Mouse (Mus musculus): ENCODE measurements around the gene Gm43517. TPM values are rescaled to one million over a fixed set of nuclear protein-coding genes. Genes with fewer than 3 reads are reported as not detected.

Gm43517 gene
- polyA plus RNA-seq, 1 experiment from 2014 or later, result 1.9 TPM

DNA sequence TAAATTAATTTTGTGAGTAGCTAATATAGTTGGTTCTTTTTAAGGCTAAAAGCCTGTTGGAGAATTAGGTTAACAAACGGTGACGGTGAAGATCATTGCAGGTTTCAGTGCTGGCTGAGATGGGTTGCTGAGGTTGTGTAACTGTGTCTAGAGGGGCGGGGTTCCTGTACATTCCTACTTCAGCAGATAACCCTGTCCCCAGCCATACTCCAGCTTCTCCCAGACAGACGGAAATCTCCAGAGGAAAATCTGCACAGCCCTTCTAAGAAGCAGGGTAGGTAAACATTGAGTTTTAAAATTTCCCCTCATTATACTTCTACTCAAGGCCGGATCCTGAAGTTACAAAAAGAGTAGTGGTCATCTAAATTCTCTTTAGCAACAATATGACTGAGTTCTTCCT lies 4.7 kb downstream of the Gm43517 start:
- peak overlapping the region; percentile 60 for H3K4me3 ChIP-seq (replicated peaks)
- WGBS, result 0% methylated on average over 5 of the region's 5 CpGs
- ATAC-seq (ENCODE audit: low FRiP score), result no peak
- peaks cover 9% of the 10 kb centered on the region; the same call in 1 of the 2 replicates for H3K36me3 ChIP-seq (replicated peaks)
- H3K27ac ChIP-seq, result peak overlapping the region; percentile 98
- H3K9me3 ChIP-seq, result no peaks in the 10 kb centered on the region
- H3K4me1 ChIP-seq, result no peaks in the 10 kb centered on the region; the same call in 1 of the 2 replicates
- H3K27me3 ChIP-seq, result peaks cover 20% of the 10 kb centered on the region; the same call in 1 of the 2 replicates
- H3K9ac ChIP-seq, result peak overlapping the region; percentile 96
- H3K4me2 ChIP-seq, result peak overlapping the region; percentile 60

DNA sequence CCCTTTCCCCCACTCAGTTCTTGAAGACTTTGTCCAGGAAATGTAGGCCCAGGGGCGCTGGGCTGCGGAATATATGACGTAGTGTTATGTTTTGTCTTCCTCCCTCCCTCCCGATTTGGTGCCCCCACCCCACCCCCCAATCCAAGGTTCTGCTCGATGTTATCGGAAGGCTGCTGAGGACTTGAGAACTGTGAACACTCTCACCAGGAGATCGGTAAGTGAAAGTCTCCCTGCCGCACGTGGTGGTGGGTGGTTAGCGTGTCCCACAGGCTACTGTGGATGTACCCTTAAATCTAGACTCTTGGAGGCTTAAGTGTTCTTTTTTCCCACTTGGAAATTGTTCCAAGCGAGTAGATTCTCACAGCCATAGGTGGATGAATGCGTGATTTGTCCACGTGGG lies 5.3 kb downstream of the Gm43517 start:
- peak overlapping the region; percentile 98 for H3K27ac ChIP-seq
- H3K36me3 ChIP-seq (replicated peaks), result peaks cover 6% of the 10 kb centered on the region; the same call in 1 of the 2 replicates
- under 1% methylated on average over 13 of the region's 13 CpGs for WGBS
- peak; percentile 34 for ATAC-seq (ENCODE audit: low FRiP score)
- H3K27me3 ChIP-seq, result peaks cover 18% of the 10 kb centered on the region; the same call in 1 of the 2 replicates
- H3K9ac ChIP-seq, result peak overlapping the region; percentile 96
- H3K4me2 ChIP-seq, result peak overlapping the region; percentile 60
- H3K9me3 ChIP-seq, result no peaks in the 10 kb centered on the region
- H3K4me1 ChIP-seq, result no peaks in the 10 kb centered on the region
- peak overlapping the region; percentile 60 for H3K4me3 ChIP-seq (replicated peaks)

DNA sequence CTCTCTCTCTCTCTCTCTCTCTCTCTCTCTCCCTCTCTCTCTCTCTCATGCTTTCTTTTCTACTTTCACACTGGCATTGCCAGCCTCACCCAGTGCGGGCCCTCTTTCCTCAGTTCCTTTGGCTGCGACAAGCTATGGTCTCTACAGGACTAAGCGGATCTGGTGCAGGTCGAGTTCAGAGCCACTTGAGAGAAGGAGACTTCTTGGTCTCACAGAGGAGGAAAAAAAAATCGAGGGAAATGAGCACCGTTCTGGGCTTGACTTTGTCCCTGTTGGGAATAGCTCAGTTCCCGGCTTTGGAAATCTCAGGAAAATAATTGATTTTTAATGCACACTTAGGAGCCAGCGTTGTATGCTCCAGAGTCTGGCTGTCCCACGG lies 5.9 kb downstream of the Gm43517 start:
- no peaks in the 10 kb centered on the region for H3K4me1 ChIP-seq
- peak overlapping the region; percentile 60 for H3K4me2 ChIP-seq
- peak overlapping the region; percentile 98 for H3K27ac ChIP-seq
- H3K36me3 ChIP-seq (replicated peaks), result no peaks in the 10 kb centered on the region
- 0 out of 2 replicates have a peak, but pooled peaks have one; percentile 19 for ATAC-seq (ENCODE audit: low FRiP score)
- H3K9me3 ChIP-seq, result no peaks in the 10 kb centered on the region
- peak overlapping the region; percentile 96 for H3K9ac ChIP-seq
- WGBS, result 0% methylated on average over 9 of the region's 9 CpGs
- H3K27me3 ChIP-seq, result peaks cover 13% of the 10 kb centered on the region; the same call in 1 of the 2 replicates
- H3K4me3 ChIP-seq (replicated peaks), result peak overlapping the region; percentile 60

GRCm38 (mm10) chr12:49391305-49392040 lies 6.5 kb downstream of the Gm43517 start:
- Histone ChIP-seq H3K27ac (peak overlapping the region; percentile 98), H3K4me2 (peak overlapping the region; percentile 60), H3K36me3 (replicated peaks) (no peaks in the 10 kb centered on the region), H3K4me3 (replicated peaks) (peak overlapping the region; percentile 60), H3K27me3 (peaks cover 13% of the 10 kb centered on the region; the same call in 1 of the 2 replicates), H3K9ac (peak overlapping the region; percentile 96), H3K4me1 (no peaks in the 10 kb centered on the region), H3K9me3 (no peaks in the 10 kb centered on the region)
- peak; percentile 82 for ATAC-seq (ENCODE audit: low FRiP score)
- WGBS, result under 1% methylated on average over 42 of the region's 42 CpGs

DNA sequence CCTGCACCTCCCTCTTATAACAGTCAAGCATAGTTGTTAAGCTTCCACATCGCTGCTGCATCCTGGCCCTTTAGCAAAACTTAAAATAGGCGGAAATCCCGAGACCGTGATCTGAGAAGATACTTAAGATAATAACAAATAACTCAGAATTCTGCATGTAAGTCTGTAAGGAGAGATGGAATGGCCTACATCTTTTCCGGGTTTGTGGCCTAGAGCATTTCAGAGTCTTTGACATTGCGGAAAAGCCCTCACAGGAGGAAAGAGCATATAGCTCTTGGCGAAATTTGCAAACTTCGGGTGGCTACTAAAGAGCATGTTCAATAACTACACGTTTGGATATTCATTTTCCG lies 7.0 kb downstream of the Gm43517 start:
- Histone ChIP-seq H3K4me2 (peak overlapping the region; percentile 60), H3K9me3 (no peaks in the 10 kb centered on the region), H3K27ac (peak overlapping the region; percentile 98), H3K4me1 (no peaks in the 10 kb centered on the region), H3K36me3 (replicated peaks) (no peaks in the 10 kb centered on the region), H3K9ac (peak overlapping the region; percentile 96), H3K4me3 (replicated peaks) (peak overlapping the region; percentile 60), H3K27me3 (peaks cover 13% of the 10 kb centered on the region; the same call in 1 of the 2 replicates)
- no peak for ATAC-seq (ENCODE audit: low FRiP score)
- WGBS, result under 1% methylated on average over 10 of the region's 10 CpGs

DNA sequence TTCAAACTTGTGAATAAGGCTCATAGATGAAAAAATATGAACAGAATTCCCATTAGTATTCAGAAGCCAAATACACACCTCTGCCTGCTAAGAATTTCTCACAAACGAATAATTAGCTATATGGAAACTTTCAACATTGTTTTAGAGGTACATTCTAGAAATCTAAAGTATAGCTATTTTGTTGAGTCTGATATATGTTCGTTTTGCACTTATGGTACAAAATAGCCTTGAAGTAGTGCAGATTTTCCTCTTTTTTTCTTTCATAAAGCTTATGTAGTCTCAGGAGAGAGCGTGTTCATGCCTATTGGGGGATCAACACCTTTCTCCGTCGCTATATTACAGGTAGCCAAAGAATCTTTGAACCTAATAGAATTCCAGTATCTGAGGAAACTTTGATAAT lies 7.9 kb downstream of the Gm43517 start:
- WGBS, result 3% methylated on average over 5 of the region's 5 CpGs
- peak overlapping the region; percentile 98 for H3K27ac ChIP-seq
- ATAC-seq (ENCODE audit: low FRiP score), result no peak
- peak overlapping the region; percentile 96 for H3K9ac ChIP-seq
- peaks cover 20% of the 10 kb centered on the region for H3K27me3 ChIP-seq
- H3K4me2 ChIP-seq, result peak overlapping the region; percentile 60
- no peaks in the 10 kb centered on the region for H3K36me3 ChIP-seq (replicated peaks)
- no peaks in the 10 kb centered on the region for H3K9me3 ChIP-seq
- peak overlapping the region; percentile 60 for H3K4me3 ChIP-seq (replicated peaks)
- H3K4me1 ChIP-seq, result no peaks in the 10 kb centered on the region

- WGBS, result 5% methylated on average over 3 of the region's 3 CpGs
- Histone ChIP-seq H3K9ac (peak overlapping the region; percentile 70), H3K27me3 (peaks cover 23% of the 10 kb centered on the region), H3K4me3 (replicated peaks) (peak overlapping the region; percentile 42), H3K36me3 (replicated peaks) (no peaks in the 10 kb centered on the region), H3K9me3 (no peaks in the 10 kb centered on the region), H3K27ac (peak overlapping the region; percentile 82), H3K4me2 (peak overlapping the region; percentile 58), H3K4me1 (no peaks in the 10 kb centered on the region)
- no peak for ATAC-seq (ENCODE audit: low FRiP score)
Observed at GRCm38 (mm10) chr12:49393639-49394038, 8.7 kb downstream of the Gm43517 start.

- Histone ChIP-seq H3K9ac (peak overlapping the region; percentile 78), H3K27ac (peak overlapping the region; percentile 92), H3K9me3 (no peaks in the 10 kb centered on the region), H3K36me3 (replicated peaks) (no peaks in the 10 kb centered on the region), H3K4me2 (peak overlapping the region; percentile 58), H3K27me3 (peaks cover 23% of the 10 kb centered on the region), H3K4me1 (no peaks in the 10 kb centered on the region), H3K4me3 (replicated peaks) (peak overlapping the region; percentile 42)
- WGBS, result 0% methylated on average over 1 of the region's 1 CpGs
- no peak for ATAC-seq (ENCODE audit: low FRiP score)
Observed at GRCm38 (mm10) chr12:49394181-49394580, 9.2 kb downstream of the Gm43517 start.

GRCm38 (mm10) chr12:49394836-49395235 lies 9.9 kb downstream of the Gm43517 start:
- Histone ChIP-seq H3K9me3 (no peaks in the 10 kb centered on the region), H3K4me2 (peak overlapping the region; percentile 58), H3K9ac (peak overlapping the region; percentile 78), H3K4me3 (replicated peaks) (peak overlapping the region; percentile 42), H3K27ac (peak overlapping the region; percentile 92), H3K27me3 (peaks cover 25% of the 10 kb centered on the region), H3K36me3 (replicated peaks) (no peaks in the 10 kb centered on the region), H3K4me1 (no peaks in the 10 kb centered on the region)
- under 1% methylated on average over 17 of the region's 17 CpGs for WGBS
- ATAC-seq (ENCODE audit: low FRiP score), result peak; percentile 21; the same call in 1 of the 2 replicates

DNA sequence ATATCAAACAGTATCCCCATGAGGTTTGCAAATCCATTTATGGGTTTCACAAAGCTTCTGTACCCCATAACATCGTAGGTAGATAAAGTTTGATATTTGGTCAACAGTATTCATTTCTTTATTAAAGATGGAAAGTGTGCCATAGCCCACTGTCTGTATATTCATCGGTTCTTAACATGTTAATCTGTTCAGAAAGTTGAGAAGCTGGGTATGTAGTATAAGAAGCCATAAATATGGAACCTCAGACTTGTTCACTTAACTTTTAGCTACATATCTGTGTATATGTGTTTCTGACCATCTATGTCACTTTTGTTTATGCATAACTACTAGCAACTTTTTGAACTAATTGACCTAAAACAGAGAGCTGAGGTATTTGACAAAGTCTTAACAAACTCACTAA lies 11.0 kb downstream of the Gm43517 start:
- no peak for ATAC-seq (ENCODE audit: low FRiP score)
- H3K4me2 ChIP-seq, result peak overlapping the region; percentile 44
- peak overlapping the region; percentile 17 for H3K4me3 ChIP-seq (replicated peaks)
- H3K36me3 ChIP-seq (replicated peaks), result no peaks in the 10 kb centered on the region
- WGBS, result 8% methylated on average over 2 of the region's 2 CpGs
- H3K4me1 ChIP-seq, result peaks cover 2% of the 10 kb centered on the region
- no peaks in the 10 kb centered on the region for H3K9me3 ChIP-seq
- H3K27me3 ChIP-seq, result peaks cover 21% of the 10 kb centered on the region
- no peak overlapping the region for H3K27ac ChIP-seq
- H3K9ac ChIP-seq, result no peak overlapping the region

- no peaks in the 10 kb centered on the region for H3K9me3 ChIP-seq
- ATAC-seq (ENCODE audit: low FRiP score), result no peak
- H3K27me3 ChIP-seq, result peaks cover 21% of the 10 kb centered on the region
- no peak overlapping the region for H3K4me3 ChIP-seq (replicated peaks)
- peak overlapping the region; percentile 62 for H3K27ac ChIP-seq
- peak overlapping the region; percentile 39; the same call in 1 of the 2 replicates for H3K9ac ChIP-seq
- WGBS, result 38% methylated on average over 1 of the region's 1 CpGs
- H3K36me3 ChIP-seq (replicated peaks), result no peaks in the 10 kb centered on the region
- peak overlapping the region; percentile 34 for H3K4me2 ChIP-seq
- peaks cover 10% of the 10 kb centered on the region for H3K4me1 ChIP-seq
Observed at GRCm38 (mm10) chr12:49396776-49397175, 11.8 kb downstream of the Gm43517 start.

- 23% methylated on average over 4 of the region's 4 CpGs for WGBS
- Histone ChIP-seq H3K9ac (peak overlapping the region; percentile 17), H3K36me3 (replicated peaks) (no peaks in the 10 kb centered on the region), H3K4me2 (peak overlapping the region; percentile 37), H3K27me3 (peaks cover 23% of the 10 kb centered on the region), H3K27ac (peak overlapping the region; percentile 87), H3K4me1 (peaks cover 12% of the 10 kb centered on the region), H3K9me3 (no peaks in the 10 kb centered on the region), H3K4me3 (replicated peaks) (0 out of 2 replicates have a peak overlapping the region, but pooled peaks have one; percentile 11)
- no peak for ATAC-seq (ENCODE audit: low FRiP score)
Observed at GRCm38 (mm10) chr12:49397443-49398162, 12.6 kb downstream of the Gm43517 start.

Measured in forebrain, embryonic 12.5 days (tissue).